Mouse (Mus musculus): ENCODE measurements around the gene Nudt14. TPM values are rescaled to one million over a fixed set of nuclear protein-coding genes. Genes with fewer than 3 reads are reported as not detected.

Gene Nudt14
- polyA plus RNA-seq (2014; fragmentation: Nextera tagmentation; extraction: Ambion mirVana): 57.1 and 64.1 TPM in 2 replicates

DNA sequence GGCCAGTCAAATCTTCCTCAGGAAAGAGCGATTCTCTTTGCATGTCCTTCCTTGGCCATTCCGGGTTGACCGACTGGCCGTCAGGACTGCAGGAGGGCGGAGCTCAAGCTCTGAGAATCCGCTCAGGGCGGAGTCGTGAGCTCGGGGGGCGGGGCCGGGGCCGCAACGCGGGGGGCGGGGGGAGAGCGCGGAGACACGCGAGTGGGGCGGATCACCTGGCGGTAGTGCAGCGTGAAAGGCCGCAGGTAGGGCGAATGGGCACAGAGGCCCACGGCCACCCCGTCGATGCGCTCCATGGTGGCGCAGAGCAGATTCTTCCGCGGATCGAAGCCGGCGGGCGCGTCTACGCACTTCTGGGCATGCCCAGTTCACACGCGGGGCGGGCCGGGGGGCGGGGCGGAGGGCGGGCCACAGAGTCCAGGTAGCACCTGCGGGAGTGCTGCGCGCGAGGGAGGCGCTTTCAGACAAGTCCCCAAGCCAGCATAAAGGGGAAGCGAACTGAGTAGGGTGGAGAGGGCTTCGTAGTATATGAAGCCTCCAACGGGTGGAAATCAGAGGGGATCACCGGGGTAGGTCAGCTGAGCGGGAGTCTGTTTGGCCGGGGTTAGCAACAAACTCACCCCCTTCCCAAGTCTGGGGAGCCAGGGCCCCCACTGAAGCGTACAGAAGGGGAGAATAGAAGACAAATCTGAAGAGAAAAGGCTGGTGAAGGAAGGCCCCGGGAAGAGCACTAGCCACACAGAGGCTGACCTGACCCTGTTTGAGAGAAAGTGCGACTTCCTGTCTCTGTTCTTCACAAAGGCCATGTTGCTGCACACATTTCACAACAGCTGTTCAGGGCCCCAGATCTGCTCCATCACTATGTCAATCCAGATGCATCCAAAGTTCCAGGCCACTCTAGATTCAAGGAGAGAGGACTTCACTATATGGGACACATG, at the start of gene Nudt14:
Gene Nudt14 (minus strand): TSS at position 349 of the 938 bp plus-strand sequence.
- H3K4me2 ChIP-seq (ENCODE audit: low read depth, low read length): peak within 1 kb of the TSS; percentile 56
- H3K27me3 ChIP-seq (ENCODE audit: control insufficient read depth, insufficient read depth, low read length): no peaks in the 10 kb centered on the region
- peaks cover 15% of the 10 kb centered on the region; the same call in 1 of the 2 replicates for H3K4me1 ChIP-seq (ENCODE audit: control insufficient read depth, insufficient read depth, low read length)
- 3% methylated on average over 42 of the region's 58 CpGs for WGBS
- H3K27ac ChIP-seq (ENCODE audit: low read depth, low read length): peak within 1 kb of the TSS; percentile 45; the same call in 1 of the 2 replicates
- H3K9me3 ChIP-seq (ENCODE audit: control insufficient read depth, low read length): no peaks in the 10 kb centered on the region
- ATAC-seq (ENCODE audit: low read depth): peak; percentile 75
- H3K36me3 ChIP-seq (ENCODE audit: control insufficient read depth, insufficient read depth, low read length): no peaks in the 10 kb centered on the region
- H3K9ac ChIP-seq (replicated peaks; ENCODE audit: low read depth, low read length): peak within 1 kb of the TSS; percentile 66
- peak within 1 kb of the TSS; percentile 65 for H3K4me3 ChIP-seq (ENCODE audit: low read depth, low read length)

DNA sequence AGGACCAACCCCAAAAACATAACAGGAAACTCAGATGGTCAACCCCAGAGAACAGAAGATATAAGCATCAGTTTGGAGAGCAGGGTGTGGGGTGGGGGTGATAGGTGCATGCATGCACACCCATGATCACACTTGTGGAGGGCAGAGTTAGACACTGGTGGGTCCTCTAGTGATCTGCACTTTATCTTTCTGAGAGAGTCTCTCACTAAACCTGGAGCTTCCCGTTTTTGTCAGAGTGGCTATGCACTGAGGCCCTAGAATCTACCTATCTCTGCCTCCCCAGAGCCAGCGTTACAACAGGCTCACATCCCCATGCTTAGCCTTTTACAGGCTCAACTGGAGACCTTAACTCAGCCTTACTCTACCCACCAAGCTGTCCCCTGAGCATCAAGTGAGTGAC, 49.5 kb upstream of the Nudt14 start:
- Histone ChIP-seq H3K4me3 (ENCODE audit: low read depth, low read length) (no peak overlapping the region), H3K36me3 (ENCODE audit: control insufficient read depth, insufficient read depth, low read length) (peaks cover 14% of the 10 kb centered on the region), H3K9me3 (ENCODE audit: control insufficient read depth, low read length) (no peaks in the 10 kb centered on the region), H3K4me1 (ENCODE audit: control insufficient read depth, insufficient read depth, low read length) (no peaks in the 10 kb centered on the region), H3K27me3 (ENCODE audit: control insufficient read depth, insufficient read depth, low read length) (no peaks in the 10 kb centered on the region), H3K9ac (replicated peaks; ENCODE audit: low read depth, low read length) (no peak overlapping the region), H3K27ac (ENCODE audit: low read depth, low read length) (no peak overlapping the region), H3K4me2 (ENCODE audit: low read depth, low read length) (no peak overlapping the region)
- ATAC-seq (ENCODE audit: low read depth): no peak
- WGBS: 83% methylated on average over 2 of the region's 2 CpGs

DNA sequence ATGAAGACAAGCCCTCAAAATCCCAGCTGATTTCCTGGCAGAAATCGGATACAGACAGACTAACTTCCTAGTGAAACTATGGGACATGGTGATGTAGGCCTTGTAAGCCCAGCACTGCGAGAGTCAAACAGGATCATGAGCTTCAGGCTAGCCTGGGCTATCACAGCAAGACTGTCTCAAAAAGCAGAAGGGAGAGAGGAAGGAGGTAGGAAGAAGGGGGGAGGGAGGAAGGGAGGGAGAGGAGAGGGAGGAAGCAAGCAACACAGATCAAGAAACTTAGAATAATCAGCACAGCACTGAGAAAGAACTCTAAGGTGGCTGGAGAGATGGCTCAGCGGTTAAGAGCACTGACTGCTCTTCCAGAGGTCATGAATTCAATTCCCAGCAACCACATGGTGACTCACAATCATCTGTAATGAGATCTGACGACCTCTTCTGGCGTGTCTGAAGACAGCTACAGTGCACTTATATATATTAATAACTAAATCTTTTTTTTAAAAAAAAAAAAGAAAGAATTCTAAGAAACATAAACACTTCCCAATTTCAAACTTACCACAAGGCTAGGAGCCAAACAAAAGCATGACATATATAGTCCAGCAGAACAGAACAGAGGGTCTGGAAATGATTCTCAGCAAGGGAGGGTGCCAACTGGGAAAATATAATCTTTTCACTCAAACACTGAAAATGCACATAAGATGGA, 48.9 kb upstream of the Nudt14 start:
- 87% methylated on average over 5 of the region's 5 CpGs for WGBS
- no peak for ATAC-seq (ENCODE audit: low read depth)

DNA sequence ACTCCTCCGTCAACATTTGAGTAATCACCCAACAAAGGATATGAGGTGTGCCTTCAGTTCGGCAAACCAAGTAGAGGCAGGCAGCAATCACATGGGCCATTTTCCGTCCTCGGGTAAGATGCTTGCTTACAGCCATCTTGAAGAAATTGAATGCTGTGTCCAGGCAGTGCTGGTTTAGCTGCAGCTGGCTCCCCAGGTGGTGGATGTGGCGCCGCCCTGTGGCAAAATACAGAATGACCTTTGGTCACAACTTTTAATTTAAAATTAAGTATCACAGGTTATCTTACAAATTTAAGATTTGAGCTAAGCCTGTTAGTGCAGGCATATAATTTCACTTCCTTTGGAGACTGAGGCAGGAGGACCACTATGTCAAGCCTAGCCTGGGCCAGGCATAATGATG, 46.0 kb upstream of the Nudt14 start:
- Histone ChIP-seq H3K4me1 (ENCODE audit: control insufficient read depth, insufficient read depth, low read length) (no peaks in the 10 kb centered on the region), H3K27me3 (ENCODE audit: control insufficient read depth, insufficient read depth, low read length) (no peaks in the 10 kb centered on the region), H3K4me2 (ENCODE audit: low read depth, low read length) (no peak overlapping the region), H3K27ac (ENCODE audit: low read depth, low read length) (no peak overlapping the region), H3K9ac (replicated peaks; ENCODE audit: low read depth, low read length) (no peak overlapping the region), H3K36me3 (ENCODE audit: control insufficient read depth, insufficient read depth, low read length) (peaks cover 23% of the 10 kb centered on the region), H3K4me3 (ENCODE audit: low read depth, low read length) (no peak overlapping the region), H3K9me3 (ENCODE audit: control insufficient read depth, low read length) (no peaks in the 10 kb centered on the region)
- WGBS: 73% methylated on average over 6 of the region's 6 CpGs
- ATAC-seq (ENCODE audit: low read depth): no peak

More for the DNA sequence above, 48.9 kb upstream of the Nudt14 start:
- no peak overlapping the region for H3K27ac ChIP-seq (ENCODE audit: low read depth, low read length)
- no peak overlapping the region for H3K4me2 ChIP-seq (ENCODE audit: low read depth, low read length)
- H3K4me3 ChIP-seq (ENCODE audit: low read depth, low read length): no peak overlapping the region
- H3K9ac ChIP-seq (replicated peaks; ENCODE audit: low read depth, low read length): no peak overlapping the region
- no peaks in the 10 kb centered on the region for H3K4me1 ChIP-seq (ENCODE audit: control insufficient read depth, insufficient read depth, low read length)
- no peaks in the 10 kb centered on the region for H3K9me3 ChIP-seq (ENCODE audit: control insufficient read depth, low read length)
- H3K36me3 ChIP-seq (ENCODE audit: control insufficient read depth, insufficient read depth, low read length): peaks cover 18% of the 10 kb centered on the region
- no peaks in the 10 kb centered on the region for H3K27me3 ChIP-seq (ENCODE audit: control insufficient read depth, insufficient read depth, low read length)

DNA sequence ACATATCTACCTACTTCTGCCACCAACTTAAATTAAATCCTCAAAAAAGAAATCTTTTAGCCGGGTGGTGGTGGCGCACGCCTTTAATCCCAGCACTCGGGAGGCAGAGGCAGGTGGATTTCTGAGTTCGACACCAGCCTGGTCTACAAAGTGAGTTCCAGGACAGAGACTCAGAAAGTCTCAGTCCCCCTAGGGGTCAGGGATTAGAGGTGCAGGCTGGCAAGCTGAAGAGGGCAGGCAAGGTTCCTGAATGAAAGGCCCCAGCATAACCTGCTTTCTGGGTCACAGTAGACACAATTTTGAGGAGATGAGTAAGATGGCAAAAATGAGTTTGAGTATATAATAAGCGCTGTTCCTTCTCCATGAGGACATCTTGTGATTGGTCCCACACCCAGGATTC, 43.4 kb upstream of the Nudt14 start:
- H3K9ac ChIP-seq (replicated peaks; ENCODE audit: low read depth, low read length): no peak overlapping the region
- H3K27me3 ChIP-seq (ENCODE audit: control insufficient read depth, insufficient read depth, low read length): no peaks in the 10 kb centered on the region
- ATAC-seq (ENCODE audit: low read depth): no peak
- H3K4me3 ChIP-seq (ENCODE audit: low read depth, low read length): no peak overlapping the region
- H3K27ac ChIP-seq (ENCODE audit: low read depth, low read length): no peak overlapping the region
- H3K4me2 ChIP-seq (ENCODE audit: low read depth, low read length): no peak overlapping the region
- H3K36me3 ChIP-seq (ENCODE audit: control insufficient read depth, insufficient read depth, low read length): peaks cover 27% of the 10 kb centered on the region
- H3K4me1 ChIP-seq (ENCODE audit: control insufficient read depth, insufficient read depth, low read length): no peaks in the 10 kb centered on the region
- WGBS: 96% methylated on average over 6 of the region's 6 CpGs
- no peaks in the 10 kb centered on the region for H3K9me3 ChIP-seq (ENCODE audit: control insufficient read depth, low read length)

DNA sequence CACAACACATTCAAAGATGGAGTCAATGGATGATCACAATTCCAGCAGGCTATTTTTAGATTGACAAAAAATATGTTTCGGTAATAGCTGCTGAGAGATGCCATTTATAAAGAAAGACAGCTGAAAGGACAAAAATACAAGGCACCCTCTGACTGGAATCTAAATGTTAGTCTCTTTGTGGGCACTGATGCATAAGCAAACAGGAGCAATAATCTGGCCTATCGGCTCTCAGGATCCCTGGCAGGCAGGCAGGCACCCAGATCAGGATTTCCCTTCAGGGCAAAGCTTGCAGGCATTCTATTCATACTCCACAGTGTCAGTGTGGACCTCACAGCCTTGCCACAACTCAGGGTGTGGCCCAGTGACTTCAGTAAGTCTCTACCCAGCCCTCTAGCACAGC, 40.1 kb upstream of the Nudt14 start:
- no peaks in the 10 kb centered on the region for H3K9me3 ChIP-seq (ENCODE audit: control insufficient read depth, low read length)
- H3K4me2 ChIP-seq (ENCODE audit: low read depth, low read length): no peak overlapping the region
- H3K36me3 ChIP-seq (ENCODE audit: control insufficient read depth, insufficient read depth, low read length): peaks cover 35% of the 10 kb centered on the region
- H3K27ac ChIP-seq (ENCODE audit: low read depth, low read length): no peak overlapping the region
- no peaks in the 10 kb centered on the region for H3K27me3 ChIP-seq (ENCODE audit: control insufficient read depth, insufficient read depth, low read length)
- no peak overlapping the region for H3K4me3 ChIP-seq (ENCODE audit: low read depth, low read length)
- ATAC-seq (ENCODE audit: low read depth): no peak
- WGBS: 62% methylated on average over 2 of the region's 2 CpGs
- H3K4me1 ChIP-seq (ENCODE audit: control insufficient read depth, insufficient read depth, low read length): peaks cover 7% of the 10 kb centered on the region
- H3K9ac ChIP-seq (replicated peaks; ENCODE audit: low read depth, low read length): no peak overlapping the region

DNA sequence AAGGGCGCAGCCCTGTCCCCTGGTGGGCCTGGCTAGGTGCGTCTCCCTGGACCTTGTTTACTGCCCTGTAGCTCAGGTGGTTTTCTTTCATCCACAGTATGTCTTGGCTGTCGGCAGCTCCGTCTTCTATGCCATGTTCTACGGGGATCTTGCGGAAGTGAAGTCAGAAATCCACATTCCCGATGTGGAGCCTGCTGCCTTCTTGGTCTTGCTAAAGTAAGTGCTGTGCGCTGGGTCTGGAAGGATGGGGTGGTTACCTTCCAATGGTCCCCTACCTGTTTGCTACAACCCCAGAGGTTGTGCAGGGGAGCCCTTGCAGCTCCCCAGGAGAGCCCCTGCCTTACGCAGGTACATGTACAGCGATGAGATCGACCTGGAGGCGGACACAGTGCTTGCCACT, 35.2 kb upstream of the Nudt14 start:
- Histone ChIP-seq H3K4me1 (ENCODE audit: control insufficient read depth, insufficient read depth, low read length) (peaks cover 12% of the 10 kb centered on the region), H3K4me2 (ENCODE audit: low read depth, low read length) (peak overlapping the region; percentile 85), H3K9me3 (ENCODE audit: control insufficient read depth, low read length) (no peaks in the 10 kb centered on the region), H3K9ac (replicated peaks; ENCODE audit: low read depth, low read length) (peak overlapping the region; percentile 82), H3K36me3 (ENCODE audit: control insufficient read depth, insufficient read depth, low read length) (peaks cover 37% of the 10 kb centered on the region), H3K27me3 (ENCODE audit: control insufficient read depth, insufficient read depth, low read length) (no peaks in the 10 kb centered on the region), H3K27ac (ENCODE audit: low read depth, low read length) (peak overlapping the region; percentile 94), H3K4me3 (ENCODE audit: low read depth, low read length) (peak overlapping the region; percentile 73)
- no peak for ATAC-seq (ENCODE audit: low read depth)
- 42% methylated on average over 12 of the region's 12 CpGs for WGBS

DNA sequence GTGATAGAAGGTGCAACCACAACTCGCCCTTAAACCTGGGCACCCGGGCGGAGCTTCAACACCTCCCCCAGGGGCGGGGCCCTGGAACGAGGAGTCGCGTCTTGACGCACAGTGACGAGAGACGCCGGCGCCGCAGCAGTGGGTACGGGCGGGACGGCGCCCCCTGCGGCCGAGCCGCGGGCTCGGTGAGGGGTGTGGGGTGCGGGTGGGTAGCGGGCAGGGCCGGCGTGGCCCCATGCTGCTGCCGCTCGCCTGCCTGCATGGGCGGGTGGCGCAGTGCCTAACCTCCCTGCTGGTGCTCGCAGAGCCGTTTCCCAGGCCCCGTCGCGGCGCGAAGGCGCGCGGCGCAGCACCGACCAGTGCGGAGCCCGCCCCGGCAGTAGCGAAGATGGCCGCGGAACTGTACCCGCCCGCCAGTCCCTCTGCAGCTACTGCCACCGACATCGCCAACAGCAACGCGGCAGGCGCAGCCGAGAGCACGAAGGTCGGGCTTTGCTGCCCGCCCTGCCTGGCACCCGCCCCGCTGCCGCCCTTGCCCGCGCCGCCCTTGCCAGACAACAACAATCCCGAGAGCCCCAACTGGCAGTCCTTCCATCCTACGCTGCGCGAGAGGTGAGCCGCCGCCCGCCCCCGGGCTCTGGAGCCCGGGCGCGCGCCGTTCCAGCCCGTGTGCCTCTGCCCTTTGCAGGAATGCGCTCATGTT, 34.6 kb upstream of the Nudt14 start, which contains the start of gene Btbd6:
Gene Btbd6 (plus strand): TSS at position 112 of the 703 bp plus-strand sequence.
- peak within 1 kb of the TSS; percentile 73 for H3K4me3 ChIP-seq (ENCODE audit: low read depth, low read length)
- peak; percentile 96 for ATAC-seq (ENCODE audit: low read depth)
- peaks cover 12% of the 10 kb centered on the region for H3K4me1 ChIP-seq (ENCODE audit: control insufficient read depth, insufficient read depth, low read length)
- H3K9me3 ChIP-seq (ENCODE audit: control insufficient read depth, low read length): no peaks in the 10 kb centered on the region
- H3K9ac ChIP-seq (replicated peaks; ENCODE audit: low read depth, low read length): peak within 1 kb of the TSS; percentile 82
- H3K4me2 ChIP-seq (ENCODE audit: low read depth, low read length): peak within 1 kb of the TSS; percentile 85
- H3K27me3 ChIP-seq (ENCODE audit: control insufficient read depth, insufficient read depth, low read length): no peaks in the 10 kb centered on the region
- H3K36me3 ChIP-seq (ENCODE audit: control insufficient read depth, insufficient read depth, low read length): peaks cover 41% of the 10 kb centered on the region
- WGBS: under 1% methylated on average over 75 of the region's 80 CpGs
- peak within 1 kb of the TSS; percentile 94 for H3K27ac ChIP-seq (ENCODE audit: low read depth, low read length)

All from neural tube, embryonic 14.5 days (tissue).